Mouse (Mus musculus): ENCODE measurements around the gene Bdnf.

DNA sequence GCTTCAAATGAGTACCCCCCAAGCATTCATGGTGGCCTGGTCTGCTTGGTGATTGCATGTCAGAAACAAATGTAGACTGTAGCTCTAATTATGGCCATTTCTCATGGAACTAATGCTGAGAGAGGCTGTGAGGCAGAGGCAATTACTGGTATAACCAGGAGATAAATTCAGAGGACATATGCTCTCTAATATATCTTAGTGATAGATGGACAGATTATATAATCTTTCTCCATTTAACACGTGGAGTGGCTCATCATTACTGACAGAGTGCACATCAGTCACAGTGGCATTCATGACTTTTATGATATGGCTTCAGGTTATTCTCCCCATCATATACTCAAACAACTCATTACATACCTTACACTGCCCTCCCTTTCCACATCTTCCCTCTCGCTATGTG, 61.8 kb downstream of the Bdnf start:
- TF ChIP-seq CTCF (conservative IDR thresholded peaks at IDR 0.05; ENCODE audit: insufficient read depth, insufficient read length, low read depth, low read length) (no peak), POLR2A (IDR thresholded peaks at IDR 0.05; ENCODE audit: low read depth, low read length) (no peak)

Measured in kidney, adult 2 months (tissue).